Mouse (Mus musculus) liver, postnatal 0 days (tissue): ENCODE measurements around the gene Nav2.
A peak's percentile ranks its signal among the peaks of the same experiment; 100 is the strongest.

Source experiments
- CTCF ChIP-seq: sonication (generic); IDR thresholded peaks from 2 replicates; pipeline ENCODE4 v1.5.1; 2016; ENCODE audit warnings: antibody characterized with exemption, low read depth
- EP300 ChIP-seq: IDR thresholded peaks from 2 replicates; pipeline ENCODE4 v1.6.1; 2016; ENCODE audit warnings: antibody characterized with exemption, low read depth, mild to moderate bottlenecking

DNA sequence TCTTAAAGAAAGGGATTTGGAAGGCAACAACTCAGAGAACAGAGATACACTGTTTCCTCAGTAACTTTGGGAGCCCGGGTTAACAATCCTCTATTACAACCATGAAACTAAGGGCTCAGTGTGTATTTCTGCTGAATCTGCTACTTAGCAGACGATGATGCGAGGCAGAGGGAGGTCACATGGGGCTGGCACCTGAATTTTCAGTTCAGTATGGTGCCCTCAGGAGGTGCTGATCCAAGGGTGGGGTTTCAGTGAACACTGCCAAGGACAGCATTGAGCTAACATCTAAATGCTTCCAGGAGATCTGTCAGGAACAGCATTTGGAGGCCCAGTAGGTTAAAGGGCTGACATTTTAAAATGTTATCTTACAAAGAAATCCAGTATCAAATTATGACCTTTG is 28.9 kb upstream of the Nav2 start:
- TF ChIP-seq EP300, result no peak
- TF ChIP-seq CTCF, result 0 out of 2 replicates have a peak, but pooled peaks have one; percentile 10
